Mouse (Mus musculus): Measurements from ENCODE around the gene Mink1.

The Mink1 gene

GRCm38 (mm10) chr11:70635601-70636000 lies 72.9 kb downstream of the Mink1 start:
- no peak for DNase-seq (ENCODE audit: low read depth, low spot score)

GRCm38 (mm10) chr11:70637764-70638163 lies 75.1 kb downstream of the Mink1 start:
- no peak for DNase-seq (ENCODE audit: low read depth, low spot score)

GRCm38 (mm10) chr11:70638293-70638692 lies 75.6 kb downstream of the Mink1 start:
- no peak for DNase-seq (ENCODE audit: low read depth, low spot score)

GRCm38 (mm10) chr11:70638714-70639278 lies 76.1 kb downstream of the Mink1 start, which contains the start of gene Gp1ba:
Gene Gp1ba (plus strand): TSS chr11:70639122.
- no peak for DNase-seq (ENCODE audit: low read depth, low spot score)

- no peak for DNase-seq (ENCODE audit: low read depth, low spot score)
Measured at GRCm38 (mm10) chr11:70639976-70640375, 77.3 kb downstream of the Mink1 start.

- DNase-seq (ENCODE audit: low read depth, low spot score) = no peak
Measured at GRCm38 (mm10) chr11:70641241-70641640, 78.6 kb downstream of the Mink1 start.

- DNase-seq (ENCODE audit: low read depth, low spot score) = no peak
Measured at GRCm38 (mm10) chr11:70643051-70643450, 80.4 kb downstream of the Mink1 start.

- no peak for DNase-seq (ENCODE audit: low read depth, low spot score)
Measured at GRCm38 (mm10) chr11:70644564-70645103, 82.0 kb downstream of the Mink1 start.

GRCm38 (mm10) chr11:70645461-70646258 lies 83.0 kb downstream of the Mink1 start:
- DNase-seq (ENCODE audit: low read depth, low spot score) = no peak

GRCm38 (mm10) chr11:70646259-70646555 lies 83.5 kb downstream of the Mink1 start:
- no peak for DNase-seq (ENCODE audit: low read depth, low spot score)

GRCm38 (mm10) chr11:70646691-70647650 lies 84.3 kb downstream of the Mink1 start, which contains the start of the genes Rnf167 and Slc25a11:
Gene Rnf167 (plus strand): TSS chr11:70647235.
Gene Slc25a11 (minus strand): TSS chr11:70647479.
- peak; percentile 99 for DNase-seq (ENCODE audit: low read depth, low spot score)

GRCm38 (mm10) chr11:70647716-70648420 lies 85.2 kb downstream of the Mink1 start:
- peak; percentile 66 for DNase-seq (ENCODE audit: low read depth, low spot score)

- no peak for DNase-seq (ENCODE audit: low read depth, low spot score)
Measured at GRCm38 (mm10) chr11:70648512-70648911, 85.8 kb downstream of the Mink1 start.

- no peak for DNase-seq (ENCODE audit: low read depth, low spot score)
Measured at GRCm38 (mm10) chr11:70649185-70649734, 86.6 kb downstream of the Mink1 start.

GRCm38 (mm10) chr11:70650322-70651175 lies 87.9 kb downstream of the Mink1 start:
- peak; percentile 78 for DNase-seq (ENCODE audit: low read depth, low spot score)

- no peak for DNase-seq (ENCODE audit: low read depth, low spot score)
Measured at GRCm38 (mm10) chr11:70651391-70651790, 88.7 kb downstream of the Mink1 start.

- DNase-seq (ENCODE audit: low read depth, low spot score) = no peak
Measured at GRCm38 (mm10) chr11:70652029-70652883, 89.6 kb downstream of the Mink1 start.

- DNase-seq (ENCODE audit: low read depth, low spot score) = no peak
Measured at GRCm38 (mm10) chr11:70652884-70653344, 90.2 kb downstream of the Mink1 start.

Measured in R1 (cell line).